Mouse (Mus musculus) testis, adult 2 months (tissue): ENCODE results near the gene P3h1. TPM values are rescaled to one million over a fixed set of nuclear protein-coding genes. Genes with fewer than 3 reads are reported as not detected.

ENCODE experiments used
- H3K27ac ChIP-seq: fragments of 200-500 bp; 2 replicates; pipeline ENCODE4 v1.5.1; 2012; ENCODE audit warnings: low read depth, low read length; ENCODE audit not compliant: control insufficient read depth, insufficient read depth
- H3K27me3 ChIP-seq: fragments of 200-500 bp; 2 replicates; pipeline ENCODE4 v1.6.1; 2012; ENCODE audit warnings: mild to moderate bottlenecking, low read length, moderate library complexity; ENCODE audit not compliant: control insufficient read depth, insufficient read depth
- H3K36me3 ChIP-seq: fragments of 200-500 bp; 2 replicates; pipeline ENCODE4 v1.6.1; 2012; ENCODE audit warnings: mild to moderate bottlenecking, low read length; ENCODE audit not compliant: control insufficient read depth, insufficient read depth
- H3K4me1 ChIP-seq: fragments of 200-500 bp; 2 replicates; pipeline ENCODE4 v1.6.1; 2012; ENCODE audit warnings: low read length; ENCODE audit not compliant: control insufficient read depth, insufficient read depth
- H3K4me3 ChIP-seq: fragments of 200-500 bp; 2 replicates; pipeline ENCODE4 v1.5.1; 2012; ENCODE audit warnings: low read depth, mild to moderate bottlenecking, low read length, moderate library complexity, mixed read lengths; ENCODE audit not compliant: control insufficient read depth
- CTCF ChIP-seq: fragments of 200-500 bp; IDR thresholded peaks from 2 replicates; pipeline ENCODE4 v1.5.1; 2012; ENCODE audit warnings: low read depth, mild to moderate bottlenecking, inconsistent platforms, low read length, moderate library complexity; ENCODE audit not compliant: control insufficient read depth, insufficient read depth, insufficient replicate concordance
- POLR2A ChIP-seq: fragments of 200-500 bp; IDR thresholded peaks from 2 replicates; pipeline ENCODE4 v1.6.1; 2012; ENCODE audit warnings: low read depth, mild to moderate bottlenecking, inconsistent platforms, low read length, moderate library complexity; ENCODE audit not compliant: control insufficient read depth
- polyA plus RNA-seq: library from polyadenylated mRNA; depleted of rRNA; stranded (reverse); fragments of >200 nt; gene quantifications from 2 replicates; pipeline ENCODE4 v1.2.3, GENCODE M21; 2012

Gene P3h1
- polyA plus RNA-seq, 1 experiment: 11.9 TPM

DNA sequence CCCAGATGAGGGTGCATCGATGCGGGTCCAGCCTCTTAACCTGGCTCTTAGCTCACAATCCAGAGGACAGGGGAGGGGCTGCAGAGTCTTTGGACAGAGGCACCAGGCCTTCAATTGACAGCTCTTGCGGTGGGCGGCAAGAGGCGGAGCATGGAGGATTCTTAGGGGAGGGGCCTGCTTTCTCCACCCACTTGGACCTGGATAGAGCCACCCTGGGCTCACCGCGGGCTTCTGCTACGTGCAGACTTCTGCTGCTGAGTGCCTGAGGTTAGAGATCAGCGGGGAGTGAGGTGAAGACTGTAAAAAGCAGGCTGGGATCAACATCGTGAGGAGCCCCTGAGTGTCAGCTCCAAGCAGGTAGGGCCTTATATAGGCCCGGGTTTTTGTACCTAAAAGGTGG, 14.5 kb upstream of the P3h1 start, which contains the start of gene Tmem269:
Gene Tmem269 (minus strand): TSS at position 49 of the 400 bp plus-strand sequence.
- Histone ChIP-seq H3K4me3 (peak within 1 kb of the TSS; percentile 79), H3K36me3 (no peaks in the 10 kb centered on the region; the same call in 1 of the 2 replicates), H3K27ac (no peak within 1 kb of the TSS), H3K27me3 (no peaks in the 10 kb centered on the region), H3K4me1 (peaks cover 3% of the 10 kb centered on the region; the same call in 1 of the 2 replicates)
- TF ChIP-seq POLR2A: peak; percentile 49; the same call in 1 of the 2 replicates
- TF ChIP-seq CTCF: no peak

DNA sequence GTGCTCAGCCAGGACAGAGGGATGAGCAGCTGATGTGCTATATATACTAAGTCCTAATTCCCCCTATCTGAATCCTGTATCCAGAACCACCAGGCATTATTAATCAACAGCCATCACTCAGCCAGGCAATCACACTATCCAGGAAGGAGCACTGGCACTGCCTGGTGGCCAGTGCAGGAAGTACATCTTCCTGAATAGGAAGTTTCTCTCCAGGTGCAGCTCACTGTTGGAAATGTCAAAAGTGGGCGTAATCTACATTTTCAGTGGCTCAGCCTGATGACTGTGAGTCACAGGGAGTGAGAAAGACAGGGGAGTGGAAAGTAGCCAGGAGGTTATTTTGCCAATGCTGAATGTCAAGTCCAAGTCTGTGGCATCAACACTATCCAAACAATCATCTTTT, 9.0 kb upstream of the P3h1 start:
- H3K36me3 ChIP-seq: peaks cover 3% of the 10 kb centered on the region
- no peaks in the 10 kb centered on the region for H3K4me1 ChIP-seq
- TF ChIP-seq POLR2A (no peak), CTCF (peak; percentile 52; the same call in 1 of the 2 replicates)
- H3K27ac ChIP-seq: no peak overlapping the region
- H3K4me3 ChIP-seq: no peak overlapping the region
- no peaks in the 10 kb centered on the region for H3K27me3 ChIP-seq

DNA sequence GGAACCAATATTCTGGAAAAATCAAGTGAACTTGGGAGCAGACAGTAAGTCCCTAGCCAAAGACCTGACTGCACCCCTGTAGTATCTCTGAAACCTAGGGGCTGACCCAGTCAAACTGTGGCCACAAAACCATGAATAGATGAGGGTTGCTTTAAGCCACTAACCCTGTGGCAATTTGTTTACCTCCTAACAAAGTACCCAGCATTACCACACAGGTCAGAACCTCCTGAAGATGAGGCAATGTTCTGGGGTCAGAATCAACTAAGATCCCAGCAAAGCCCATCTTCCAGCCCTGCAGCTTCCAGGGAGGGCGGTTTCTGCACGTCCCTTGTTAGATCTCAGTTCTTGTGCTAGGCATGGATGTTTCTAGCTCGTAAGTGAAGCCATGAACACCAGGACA, 8.2 kb upstream of the P3h1 start:
- Histone ChIP-seq H3K27me3 (no peaks in the 10 kb centered on the region), H3K27ac (no peak overlapping the region), H3K4me1 (no peaks in the 10 kb centered on the region), H3K36me3 (peaks cover 3% of the 10 kb centered on the region), H3K4me3 (no peak overlapping the region)
- TF ChIP-seq POLR2A (no peak), CTCF (no peak)

DNA sequence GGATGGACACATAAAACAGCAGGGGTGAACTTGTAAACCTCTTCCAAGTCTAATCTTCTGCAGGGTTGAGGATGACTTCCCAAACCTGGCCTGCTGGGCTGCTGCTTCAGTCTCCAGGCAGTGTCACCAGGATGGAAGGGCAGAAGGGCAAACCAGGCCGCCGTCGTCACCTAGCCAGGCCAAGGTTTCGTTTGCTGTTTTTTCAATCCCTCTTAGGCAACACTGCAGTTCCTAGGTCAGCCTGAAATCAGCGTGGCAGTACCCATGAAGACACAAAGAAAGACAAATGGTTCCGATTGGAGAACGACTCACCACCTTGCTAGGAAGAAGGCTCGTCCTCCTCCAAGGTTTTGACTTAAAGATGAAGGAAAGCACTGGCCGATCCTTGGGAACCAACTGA, 7.0 kb upstream of the P3h1 start:
- TF ChIP-seq POLR2A (no peak), CTCF (no peak)
- Histone ChIP-seq H3K27ac (no peak overlapping the region), H3K27me3 (no peaks in the 10 kb centered on the region), H3K36me3 (peaks cover 3% of the 10 kb centered on the region), H3K4me1 (no peaks in the 10 kb centered on the region), H3K4me3 (no peak overlapping the region)

DNA sequence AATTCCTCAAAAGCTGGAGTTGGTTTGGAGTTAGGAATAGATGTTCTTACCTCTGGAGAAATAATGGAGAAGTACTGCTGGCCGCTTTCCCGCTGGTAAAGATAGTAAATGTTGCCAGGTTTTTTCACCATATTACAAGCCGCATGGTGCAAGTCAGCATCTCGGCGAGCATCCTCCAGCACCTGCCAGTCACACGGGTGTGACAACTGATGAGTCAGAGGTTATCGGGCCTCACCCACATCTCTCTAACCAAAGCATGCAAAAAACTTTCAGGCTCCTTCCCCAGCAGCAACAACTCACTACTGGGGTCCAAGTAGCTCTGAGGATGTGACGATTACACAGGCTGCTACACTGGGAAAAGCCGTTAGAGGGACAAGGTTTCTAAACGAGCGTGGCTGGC, 6.0 kb upstream of the P3h1 start:
- no peak overlapping the region for H3K27ac ChIP-seq
- H3K4me3 ChIP-seq: no peak overlapping the region
- H3K36me3 ChIP-seq: peaks cover 3% of the 10 kb centered on the region
- no peaks in the 10 kb centered on the region for H3K4me1 ChIP-seq
- no peak for TF ChIP-seq CTCF
- no peak for TF ChIP-seq POLR2A
- no peaks in the 10 kb centered on the region for H3K27me3 ChIP-seq

DNA sequence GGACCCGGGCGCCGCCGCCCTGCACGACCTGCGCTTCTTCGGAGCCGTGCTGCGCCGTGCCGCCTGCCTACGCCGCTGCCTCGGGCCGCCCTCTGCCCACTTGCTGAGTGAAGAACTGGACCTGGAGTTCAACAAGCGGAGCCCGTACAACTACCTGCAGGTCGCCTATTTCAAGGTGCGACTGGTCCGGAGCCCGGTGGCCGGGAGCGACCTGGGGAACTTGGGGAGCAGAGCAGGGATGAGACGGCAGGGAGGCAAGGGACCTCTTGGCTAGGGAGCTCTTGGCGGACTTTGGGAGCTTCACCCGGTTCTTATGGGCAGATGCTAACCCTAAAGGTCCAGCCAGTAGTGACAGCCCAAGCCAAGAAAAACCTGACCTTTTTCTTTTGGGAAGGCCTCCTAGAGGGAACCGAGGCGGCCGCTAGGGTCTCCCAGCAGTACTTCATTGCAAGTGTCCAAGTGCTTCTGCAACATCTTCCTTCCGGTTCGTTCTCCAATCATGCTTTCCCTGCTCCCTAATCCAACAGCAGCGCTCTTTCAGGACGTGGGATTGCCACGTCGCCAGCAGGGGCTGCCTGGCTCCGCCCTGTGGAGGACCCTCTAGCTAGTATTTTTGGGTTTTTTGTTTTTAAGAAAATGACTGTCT, 664 bp downstream of the P3h1 start:
- H3K36me3 ChIP-seq: no peaks in the 10 kb centered on the region
- peak overlapping the region; percentile 87 for H3K4me3 ChIP-seq
- no peaks in the 10 kb centered on the region for H3K27me3 ChIP-seq
- H3K4me1 ChIP-seq: peaks cover 7% of the 10 kb centered on the region
- peak overlapping the region; percentile 53; the same call in 1 of the 2 replicates for H3K27ac ChIP-seq
- TF ChIP-seq CTCF (no peak), POLR2A (no peak)

DNA sequence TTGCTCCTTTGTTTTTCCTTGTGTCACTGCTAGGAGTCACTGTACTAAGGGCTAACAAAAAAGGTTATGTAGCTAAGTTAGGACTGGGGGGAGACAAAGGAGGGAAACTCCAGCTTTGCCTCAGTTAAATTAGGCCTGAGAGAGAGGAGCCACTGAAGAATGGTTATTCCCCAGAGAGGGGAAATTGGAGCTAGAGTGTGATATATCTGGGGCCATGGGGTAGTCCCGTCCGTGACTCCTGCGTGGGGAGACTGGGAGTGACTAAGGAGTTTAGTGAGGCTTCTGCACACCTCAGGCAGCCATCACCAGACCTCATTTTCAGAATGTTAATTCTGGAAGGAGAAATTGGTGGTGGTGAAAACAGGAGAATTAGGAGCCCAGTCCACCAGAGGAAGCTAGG, 1.6 kb downstream of the P3h1 start:
- peaks cover 8% of the 10 kb centered on the region for H3K4me1 ChIP-seq
- H3K27ac ChIP-seq: no peak overlapping the region
- no peak overlapping the region for H3K4me3 ChIP-seq
- H3K27me3 ChIP-seq: no peaks in the 10 kb centered on the region
- no peaks in the 10 kb centered on the region for H3K36me3 ChIP-seq
- TF ChIP-seq CTCF (no peak), POLR2A (no peak)
